Mouse (Mus musculus) kidney, adult 2 months (tissue): ENCODE data around the gene Inpp5k.

Experiments used
- CTCF ChIP-seq: fragments of 200-500 bp; conservative IDR thresholded peaks from 2 replicates; pipeline ENCODE4 v1.5.1; 2011; ENCODE audit warnings: low read depth, mild to moderate bottlenecking, control low read depth, low read length, moderate library complexity, mixed read lengths; ENCODE audit not compliant: insufficient read depth, insufficient read length
- POLR2A ChIP-seq: fragments of 200-500 bp; IDR thresholded peaks from one replicate; pipeline ENCODE4 v1.6.1; 2011; ENCODE audit warnings: low read depth, low read length, control low read depth

DNA sequence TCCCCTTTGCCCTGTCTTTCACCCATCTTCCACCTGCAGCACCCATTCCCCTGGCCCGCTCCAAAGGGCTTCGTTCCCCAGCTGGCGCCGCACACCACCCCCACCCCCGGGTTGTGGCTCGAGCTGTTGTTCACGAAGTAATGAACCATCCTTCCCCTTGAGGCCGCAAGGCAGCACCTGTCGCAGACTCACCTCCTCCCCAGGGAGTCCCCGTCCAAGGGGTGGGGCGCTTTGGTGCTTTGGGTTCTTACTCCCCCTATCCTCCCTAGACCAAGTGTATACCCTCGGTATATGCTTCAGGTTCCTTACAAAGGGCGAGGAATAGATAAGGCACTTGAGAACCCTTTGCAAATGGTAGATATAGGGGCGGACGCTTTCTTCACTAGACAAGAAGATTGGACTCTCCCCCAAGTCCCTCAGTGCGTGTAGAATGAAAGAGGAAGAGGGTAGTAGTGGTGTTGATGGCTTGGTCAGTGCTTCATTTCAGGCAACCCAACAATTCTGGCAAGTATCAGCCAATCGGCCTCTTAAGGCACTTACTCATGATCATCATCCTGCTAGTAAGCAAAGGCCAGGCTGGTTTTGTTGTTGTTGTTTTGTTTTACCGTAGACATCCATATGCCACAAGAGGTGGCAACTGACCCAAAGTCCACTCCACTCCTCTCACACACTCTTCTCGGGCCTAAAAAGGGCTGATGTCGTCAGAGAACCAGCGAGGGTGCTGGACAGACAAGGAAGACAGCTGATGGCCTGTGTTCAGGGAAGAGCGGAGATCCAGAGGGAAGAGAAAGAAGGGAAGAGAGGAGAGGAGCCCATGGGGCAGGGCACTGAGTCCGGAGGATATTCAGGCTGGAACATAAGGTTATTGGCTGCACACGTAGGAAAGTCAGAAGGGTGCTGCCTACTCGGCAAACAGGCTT lies 23.9 kb downstream of the Inpp5k start:
- no peak for TF ChIP-seq CTCF
- no peak for TF ChIP-seq POLR2A
